Mouse (Mus musculus) cerebellum, adult 2 months (tissue): ENCODE measurements around the gene Castor2.

ENCODE experiments used
- CTCF ChIP-seq: fragments of 200-500 bp; IDR thresholded peaks from 2 replicates; pipeline ENCODE4 v1.5.1; 2011; ENCODE audit warnings: low read depth, mild to moderate bottlenecking, control low read depth, low read length, moderate library complexity, borderline replicate concordance; ENCODE audit not compliant: insufficient read depth
- POLR2A ChIP-seq: fragments of 200-500 bp; IDR thresholded peaks from 2 replicates; pipeline ENCODE4 v1.6.1; 2011; ENCODE audit warnings: low read length, control low read depth, borderline replicate concordance; ENCODE audit not compliant: insufficient read depth

- TF ChIP-seq CTCF = no peak
- no peak for TF ChIP-seq POLR2A
Observed at GRCm38 (mm10) chr5:134073512-134074041, 25.9 kb upstream of the Castor2 start.
